Mouse (Mus musculus) ES-E14 (cell line): Measurements from ENCODE around the gene Lrch3. TPM values are rescaled to one million over a fixed set of nuclear protein-coding genes. Genes with fewer than 3 reads are reported as not detected.
"Not testable (repeated sequence)": the region's sequence is repeated elsewhere in the genome, so short reads cannot be mapped to it uniquely, and the experiment has no call there.

Experiments used
- DNase-seq: peaks from one replicate; pipeline ENCODE4 v3.0.0-alpha.2; 2013; ENCODE audit warnings: low read depth, low spot score
- H3K27ac ChIP-seq: 2 replicates; pipeline ENCODE4 v1.5.1; 2012; ENCODE audit warnings: low read depth, mild to moderate bottlenecking, low read length, moderate library complexity, mixed read lengths; ENCODE audit not compliant: poor library complexity, insufficient read depth, severe bottlenecking
- H3K36me3 ChIP-seq: 2 replicates; pipeline ENCODE4 v1.6.1; 2012; ENCODE audit warnings: mild to moderate bottlenecking, low read length, moderate library complexity, mixed read lengths; ENCODE audit not compliant: control insufficient read depth, poor library complexity, insufficient read depth, severe bottlenecking
- H3K4me1 ChIP-seq, 2 experiments: fragments of 150-350 bp in 1 of 2; sonication (generic) in 1 of 2; 2 replicates each; pipeline ENCODE4 v1.6.1; 2012; ENCODE audit warnings: low read length in 2 of 2, mild to moderate bottlenecking in 1 of 2, mixed read lengths in 1 of 2; ENCODE audit not compliant: control insufficient read depth in 2 of 2, insufficient read depth in 2 of 2, poor library complexity in 1 of 2
- H3K4me3 ChIP-seq, 2 experiments: fragments of 150-350 bp in 1 of 2; sonication (generic) in 1 of 2; 2 replicates each; pipeline ENCODE4 v1.5.1; 2012; ENCODE audit warnings: low read length in 2 of 2, low read depth in 1 of 2, mild to moderate bottlenecking in 1 of 2, mixed read lengths in 1 of 2; ENCODE audit not compliant: insufficient read depth in 1 of 2, poor library complexity in 1 of 2, severe bottlenecking in 1 of 2
- H3K9ac ChIP-seq: 2 replicates; pipeline ENCODE4 v1.6.1; 2012; ENCODE audit warnings: low read depth, mild to moderate bottlenecking, low read length, mixed read lengths; ENCODE audit not compliant: poor library complexity, insufficient read depth, severe bottlenecking
- H3K9me3 ChIP-seq: fragments of 150-350 bp; sonication (generic); 2 replicates; pipeline ENCODE4 v1.6.1; 2012; ENCODE audit warnings: low read depth, mild to moderate bottlenecking, low read length; ENCODE audit not compliant: control insufficient read depth, insufficient read depth
- CHD2 ChIP-seq: IDR thresholded peaks from 2 replicates; pipeline ENCODE4 v1.6.1; 2014; ENCODE audit warnings: mild to moderate bottlenecking, low read depth, low read length, inconsistent platforms
- HCFC1 ChIP-seq: IDR thresholded peaks from 2 replicates; pipeline ENCODE4 v1.6.1; 2012; ENCODE audit warnings: low read length, inconsistent platforms, borderline replicate concordance; ENCODE audit not compliant: insufficient read depth
- MAFK ChIP-seq: IDR thresholded peaks from 2 replicates; pipeline ENCODE4 v1.6.1; 2014; ENCODE audit warnings: mild to moderate bottlenecking, low read depth, low read length, inconsistent platforms; ENCODE audit not compliant: insufficient read depth
- ZC3H11A ChIP-seq: IDR thresholded peaks from 2 replicates; pipeline ENCODE4 v1.6.1; 2012; ENCODE audit warnings: low read depth, mild to moderate bottlenecking, inconsistent platforms, low read length, borderline replicate concordance
- ZNF384 ChIP-seq: IDR thresholded peaks from 2 replicates; pipeline ENCODE4 v1.6.1; 2012; ENCODE audit warnings: low read depth, low read length, inconsistent platforms
- in situ Hi-C, 2 experiments: fragments of 600-800 bp; cut with MboI; formaldehyde crosslinking; loops; one replicate each; pipeline ENCODE4 v1.15.1; 2025; ENCODE audit warnings: low sequenced_read_pairs in 2 of 2, inconsistent platforms in 1 of 2; ENCODE audit not compliant: unreplicated experiment in 2 of 2
- total RNA-seq: library from RNA; depleted of rRNA; stranded (reverse); fragments of 300-350 nt; gene quantifications from 2 replicates; pipeline ENCODE4 v1.2.3, GENCODE M21; 2012

Gene Lrch3
- total RNA-seq, 1 experiment, result 11.0 TPM

DNA sequence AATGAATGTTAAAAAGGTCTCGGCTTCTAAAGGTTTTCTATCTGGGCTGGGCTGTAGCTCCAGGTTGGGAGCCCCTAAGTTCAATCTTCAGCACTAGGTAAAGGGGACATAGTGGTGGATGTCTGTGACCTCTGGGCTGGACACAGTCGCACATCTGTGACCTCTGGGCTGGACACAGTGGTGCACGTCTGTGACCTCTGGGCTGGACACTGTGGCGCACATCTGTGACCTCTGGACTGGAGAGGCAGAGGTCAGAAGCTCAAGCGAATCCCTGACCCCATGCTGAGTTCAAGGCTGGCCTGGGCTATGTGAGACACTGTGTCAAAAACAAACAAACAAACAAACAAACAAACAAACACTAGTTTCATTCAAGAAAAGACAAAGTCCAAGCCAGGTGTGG lies 43.7 kb upstream of the Lrch3 start:
- Histone ChIP-seq H3K27ac (no peak overlapping the region), H3K9ac (no peak overlapping the region), H3K4me3 (no peak overlapping the region), H3K9me3 (no peaks in the 10 kb centered on the region), H3K36me3 (no peaks in the 10 kb centered on the region), H3K4me1 (peaks cover 0 to 2% of the 10 kb centered on the region in 2 experiments; a peak in 1 of 4 replicates)
- no peak for TF ChIP-seq CHD2
- no peak for TF ChIP-seq ZC3H11A
- TF ChIP-seq ZNF384, result no peak
- no peak for TF ChIP-seq HCFC1
- TF ChIP-seq MAFK, result no peak
- in situ Hi-C loops, result no loop called here
- no peak for DNase-seq

GRCm38 (mm10) chr16:32873366-32873765 lies 40.5 kb upstream of the Lrch3 start:
- Histone ChIP-seq H3K27ac (no peak overlapping the region), H3K36me3 (no peaks in the 10 kb centered on the region), H3K9me3 (no peaks in the 10 kb centered on the region), H3K4me3 (no peak overlapping the region), H3K4me1 (peaks cover 0 to 2% of the 10 kb centered on the region in 2 experiments; a peak in 1 of 4 replicates), H3K9ac (no peak overlapping the region)
- no peak for DNase-seq
- TF ChIP-seq CHD2 (no peak), HCFC1 (no peak), ZC3H11A (no peak), MAFK (no peak), ZNF384 (no peak)
- in situ Hi-C loops, result no loop called here

DNA sequence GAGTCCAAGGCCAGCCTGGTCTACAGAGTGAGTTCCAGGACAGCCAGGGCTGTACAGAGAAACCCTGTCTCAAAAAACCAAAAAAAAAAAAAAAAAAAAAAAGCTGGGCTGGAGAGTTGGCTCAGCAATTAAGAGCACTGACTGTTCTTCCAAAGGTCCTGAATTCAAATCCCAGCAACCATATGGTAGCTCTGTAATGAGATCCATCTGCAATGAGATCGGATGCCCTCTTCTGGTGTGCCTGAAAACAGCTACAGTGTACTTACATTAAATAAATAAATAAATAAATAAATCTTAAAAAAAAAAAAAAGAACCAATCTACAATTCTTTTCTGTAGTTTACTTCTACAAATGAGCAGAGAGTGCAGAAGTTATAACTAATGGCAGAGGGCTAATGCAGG lies 38.6 kb upstream of the Lrch3 start:
- H3K4me3 ChIP-seq, in situ Hi-C loops, DNase-seq, H3K27ac ChIP-seq, H3K36me3 ChIP-seq, H3K9ac ChIP-seq, H3K9me3 ChIP-seq, H3K4me1 ChIP-seq: not testable (repeated sequence)

DNA sequence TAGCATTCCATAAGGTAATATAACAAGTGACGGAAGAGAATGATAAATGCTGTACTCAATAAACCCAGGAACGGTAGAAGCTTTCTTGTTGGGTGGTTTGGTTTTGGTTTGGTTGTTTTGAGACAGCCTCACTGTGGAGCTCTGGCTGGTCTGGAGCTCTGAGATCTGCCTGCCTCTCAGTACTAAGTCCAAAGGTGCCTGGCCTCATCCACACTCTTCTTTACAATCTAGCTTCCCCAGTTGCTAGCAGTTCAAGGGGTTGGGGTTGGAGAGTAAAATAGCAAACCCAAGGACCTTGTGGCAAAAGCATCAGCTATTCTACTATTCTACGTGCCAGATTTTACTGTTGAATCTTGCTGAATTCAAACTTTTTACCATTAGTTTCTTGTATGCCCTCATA lies 38.1 kb upstream of the Lrch3 start:
- no peak overlapping the region for H3K9ac ChIP-seq
- TF ChIP-seq ZNF384 (no peak), ZC3H11A (no peak), MAFK (no peak), HCFC1 (no peak), CHD2 (no peak)
- no peak overlapping the region for H3K4me3 ChIP-seq
- H3K9me3 ChIP-seq, result no peaks in the 10 kb centered on the region
- no peaks in the 10 kb centered on the region for H3K36me3 ChIP-seq
- H3K4me1 ChIP-seq, result peaks cover 0 to 2% of the 10 kb centered on the region in 2 experiments; a peak in 2 of 4 replicates
- H3K27ac ChIP-seq, result no peak overlapping the region
- in situ Hi-C loops, result no loop called here
- DNase-seq, result no peak

GRCm38 (mm10) chr16:32876831-32877230 lies 37.1 kb upstream of the Lrch3 start:
- no peaks in the 10 kb centered on the region for H3K36me3 ChIP-seq
- peak overlapping the region in 1 of 2 experiments; percentile 84; a peak in 2 of 4 replicates for H3K4me3 ChIP-seq
- H3K27ac ChIP-seq, result no peak overlapping the region
- H3K9ac ChIP-seq, result no peak overlapping the region; the same call in 1 of the 2 replicates
- H3K9me3 ChIP-seq, result no peaks in the 10 kb centered on the region
- peaks cover 0 to 5% of the 10 kb centered on the region in 2 experiments; a peak in 2 of 4 replicates for H3K4me1 ChIP-seq
- in situ Hi-C loops, result no loop called here
- no peak for TF ChIP-seq ZC3H11A
- no peak for TF ChIP-seq ZNF384
- TF ChIP-seq MAFK, result no peak
- no peak for TF ChIP-seq HCFC1
- TF ChIP-seq CHD2, result no peak
- DNase-seq, result no peak
